Mouse (Mus musculus): ENCODE measurements around the gene Krt5. TPM values are rescaled to one million over a fixed set of nuclear protein-coding genes. Genes with fewer than 3 reads are reported as not detected.

Krt5 gene
- 12.9 and 13.7 TPM in 2 replicates for polyA plus RNA-seq (2016; fragmentation: Nextera tagmentation; extraction: Ambion mirVana)

- no peaks in the 10 kb centered on the region for H3K4me1 ChIP-seq
- no peaks in the 10 kb centered on the region for H3K36me3 ChIP-seq
- no peak within 1 kb of the TSS for H3K9ac ChIP-seq
- H3K27ac ChIP-seq = no peak within 1 kb of the TSS
- no peak within 1 kb of the TSS for H3K4me3 ChIP-seq
- H3K27me3 ChIP-seq (replicated peaks) = 0 out of 2 replicates have a peak, but pooled peaks cover 3% of the 10 kb centered on the region
- H3K4me2 ChIP-seq (replicated peaks) = no peak within 1 kb of the TSS
- H3K9me3 ChIP-seq = no peaks in the 10 kb centered on the region
- WGBS = 67% methylated on average over 13 of the region's 13 CpGs
- no peak for ATAC-seq (ENCODE audit: low FRiP score, low read depth)
These were observed at the start of gene Krt5 for GRCm38 (mm10) chr15:101712720-101713119. TSS of gene Krt5 (minus strand) at chr15:101712898.

GRCm38 (mm10) chr15:101742711-101743110 is 30.0 kb upstream of the Krt5 start, which contains the start of gene Krt71:
TSS of gene Krt71 (minus strand) at chr15:101743109.
- no peak within 1 kb of the TSS for H3K4me3 ChIP-seq
- H3K27me3 ChIP-seq (replicated peaks) = 0 out of 2 replicates have a peak, but pooled peaks cover 4% of the 10 kb centered on the region
- no peak within 1 kb of the TSS for H3K9ac ChIP-seq
- WGBS = 55% methylated on average over 14 of the region's 14 CpGs
- H3K36me3 ChIP-seq = no peaks in the 10 kb centered on the region
- H3K27ac ChIP-seq = no peak within 1 kb of the TSS
- H3K4me1 ChIP-seq = no peaks in the 10 kb centered on the region
- no peak for ATAC-seq (ENCODE audit: low FRiP score, low read depth)
- H3K4me2 ChIP-seq (replicated peaks) = no peak within 1 kb of the TSS
- no peaks in the 10 kb centered on the region for H3K9me3 ChIP-seq

- 0 out of 2 replicates have a peak, but pooled peaks cover 4% of the 10 kb centered on the region for H3K27me3 ChIP-seq (replicated peaks)
- 81% methylated on average over 7 of the region's 7 CpGs for WGBS
- H3K4me3 ChIP-seq = no peak overlapping the region
- H3K27ac ChIP-seq = no peak overlapping the region
- H3K9me3 ChIP-seq = no peaks in the 10 kb centered on the region
- no peaks in the 10 kb centered on the region for H3K4me1 ChIP-seq
- no peak overlapping the region for H3K9ac ChIP-seq
- H3K36me3 ChIP-seq = no peaks in the 10 kb centered on the region
- no peak overlapping the region for H3K4me2 ChIP-seq (replicated peaks)
- no peak for ATAC-seq (ENCODE audit: low FRiP score, low read depth)
These were observed 25.1 kb upstream of the Krt5 start for GRCm38 (mm10) chr15:101737786-101738185.

- Histone ChIP-seq H3K27ac (no peak overlapping the region), H3K36me3 (no peaks in the 10 kb centered on the region), H3K27me3 (replicated peaks) (no peaks in the 10 kb centered on the region), H3K9me3 (no peaks in the 10 kb centered on the region), H3K4me3 (no peak overlapping the region), H3K9ac (no peak overlapping the region), H3K4me1 (no peaks in the 10 kb centered on the region), H3K4me2 (replicated peaks) (no peak overlapping the region)
- no peak for ATAC-seq (ENCODE audit: low FRiP score, low read depth)
These were observed 18.0 kb upstream of the Krt5 start for GRCm38 (mm10) chr15:101730653-101731052.

GRCm38 (mm10) chr15:101724686-101725085 is 12.0 kb upstream of the Krt5 start:
- Histone ChIP-seq H3K9ac (no peak overlapping the region), H3K36me3 (no peaks in the 10 kb centered on the region), H3K27ac (no peak overlapping the region), H3K4me3 (no peak overlapping the region), H3K4me1 (no peaks in the 10 kb centered on the region), H3K4me2 (replicated peaks) (no peak overlapping the region), H3K9me3 (no peaks in the 10 kb centered on the region), H3K27me3 (replicated peaks) (no peaks in the 10 kb centered on the region)
- WGBS = 62% methylated on average over 5 of the region's 5 CpGs
- no peak for ATAC-seq (ENCODE audit: low FRiP score, low read depth)

- no peak overlapping the region for H3K27ac ChIP-seq
- H3K36me3 ChIP-seq = no peaks in the 10 kb centered on the region
- H3K27me3 ChIP-seq (replicated peaks) = no peaks in the 10 kb centered on the region
- H3K4me1 ChIP-seq = no peaks in the 10 kb centered on the region
- WGBS = 80% methylated on average over 3 of the region's 3 CpGs
- no peak for ATAC-seq (ENCODE audit: low FRiP score, low read depth)
- no peak overlapping the region for H3K4me2 ChIP-seq (replicated peaks)
- H3K4me3 ChIP-seq = no peak overlapping the region
- H3K9ac ChIP-seq = no peak overlapping the region
- H3K9me3 ChIP-seq = no peaks in the 10 kb centered on the region
These were observed 3.1 kb upstream of the Krt5 start for GRCm38 (mm10) chr15:101715831-101716230.

GRCm38 (mm10) chr15:101714356-101714755 is 1.7 kb upstream of the Krt5 start:
- no peak overlapping the region for H3K4me3 ChIP-seq
- no peak overlapping the region for H3K27ac ChIP-seq
- H3K9me3 ChIP-seq = no peaks in the 10 kb centered on the region
- 92% methylated on average over 5 of the region's 5 CpGs for WGBS
- no peaks in the 10 kb centered on the region for H3K4me1 ChIP-seq
- no peaks in the 10 kb centered on the region for H3K36me3 ChIP-seq
- H3K4me2 ChIP-seq (replicated peaks) = no peak overlapping the region
- no peak for ATAC-seq (ENCODE audit: low FRiP score, low read depth)
- no peak overlapping the region for H3K9ac ChIP-seq
- H3K27me3 ChIP-seq (replicated peaks) = 0 out of 2 replicates have a peak, but pooled peaks cover under 1% of the 10 kb centered on the region

GRCm38 (mm10) chr15:101713731-101714130 is 1.0 kb upstream of the Krt5 start:
- Histone ChIP-seq H3K4me2 (replicated peaks) (no peak overlapping the region), H3K9ac (no peak overlapping the region), H3K9me3 (no peaks in the 10 kb centered on the region), H3K4me3 (no peak overlapping the region), H3K27ac (no peak overlapping the region), H3K27me3 (replicated peaks) (0 out of 2 replicates have a peak, but pooled peaks cover 3% of the 10 kb centered on the region), H3K36me3 (no peaks in the 10 kb centered on the region), H3K4me1 (no peaks in the 10 kb centered on the region)
- WGBS = 82% methylated on average over 8 of the region's 8 CpGs
- ATAC-seq (ENCODE audit: low FRiP score, low read depth) = no peak

- H3K4me1 ChIP-seq = no peaks in the 10 kb centered on the region
- WGBS = 75% methylated on average over 11 of the region's 11 CpGs
- H3K36me3 ChIP-seq = no peaks in the 10 kb centered on the region
- no peak overlapping the region for H3K27ac ChIP-seq
- no peak overlapping the region for H3K9ac ChIP-seq
- H3K9me3 ChIP-seq = no peaks in the 10 kb centered on the region
- 0 out of 2 replicates have a peak, but pooled peaks cover 3% of the 10 kb centered on the region for H3K27me3 ChIP-seq (replicated peaks)
- no peak for ATAC-seq (ENCODE audit: low FRiP score, low read depth)
- no peak overlapping the region for H3K4me2 ChIP-seq (replicated peaks)
- H3K4me3 ChIP-seq = no peak overlapping the region
These were observed 4.0 kb downstream of the Krt5 start for GRCm38 (mm10) chr15:101708683-101709082.

- no peak for ATAC-seq (ENCODE audit: low FRiP score, low read depth)
- H3K4me2 ChIP-seq (replicated peaks) = no peak overlapping the region
- H3K9ac ChIP-seq = no peak overlapping the region
- 0 out of 2 replicates have a peak, but pooled peaks cover 3% of the 10 kb centered on the region for H3K27me3 ChIP-seq (replicated peaks)
- no peaks in the 10 kb centered on the region for H3K4me1 ChIP-seq
- 90% methylated on average over 9 of the region's 9 CpGs for WGBS
- H3K4me3 ChIP-seq = no peak overlapping the region
- H3K27ac ChIP-seq = no peak overlapping the region
- H3K36me3 ChIP-seq = no peaks in the 10 kb centered on the region
- no peaks in the 10 kb centered on the region for H3K9me3 ChIP-seq
These were observed 5.2 kb downstream of the Krt5 start for GRCm38 (mm10) chr15:101707454-101707853.

GRCm38 (mm10) chr15:101704066-101704465 is 8.6 kb downstream of the Krt5 start:
- no peaks in the 10 kb centered on the region for H3K27me3 ChIP-seq (replicated peaks)
- no peak overlapping the region for H3K9ac ChIP-seq
- H3K27ac ChIP-seq = no peak overlapping the region
- WGBS = 69% methylated on average over 4 of the region's 4 CpGs
- H3K4me3 ChIP-seq = no peak overlapping the region
- no peak overlapping the region for H3K4me2 ChIP-seq (replicated peaks)
- no peaks in the 10 kb centered on the region for H3K4me1 ChIP-seq
- no peaks in the 10 kb centered on the region for H3K9me3 ChIP-seq
- no peaks in the 10 kb centered on the region for H3K36me3 ChIP-seq
- ATAC-seq (ENCODE audit: low FRiP score, low read depth) = no peak

- H3K4me2 ChIP-seq (replicated peaks) = no peak overlapping the region
- no peak for ATAC-seq (ENCODE audit: low FRiP score, low read depth)
These were observed 10.3 kb downstream of the Krt5 start for GRCm38 (mm10) chr15:101702380-101702779.

GRCm38 (mm10) chr15:101699866-101700265 is 12.8 kb downstream of the Krt5 start:
- Histone ChIP-seq H3K9me3 (no peaks in the 10 kb centered on the region), H3K9ac (no peak overlapping the region), H3K4me3 (no peak overlapping the region), H3K36me3 (no peaks in the 10 kb centered on the region), H3K27ac (no peak overlapping the region), H3K4me1 (no peaks in the 10 kb centered on the region), H3K27me3 (replicated peaks) (no peaks in the 10 kb centered on the region), H3K4me2 (replicated peaks) (no peak overlapping the region)
- no peak for ATAC-seq (ENCODE audit: low FRiP score, low read depth)
- WGBS = 85% methylated on average over 8 of the region's 8 CpGs

More at GRCm38 (mm10) chr15:101702380-101702779, 10.3 kb downstream of the Krt5 start:
- Histone ChIP-seq H3K4me1 (no peaks in the 10 kb centered on the region), H3K9me3 (no peaks in the 10 kb centered on the region), H3K9ac (no peak overlapping the region), H3K4me3 (no peak overlapping the region), H3K27me3 (replicated peaks) (no peaks in the 10 kb centered on the region), H3K27ac (no peak overlapping the region), H3K36me3 (no peaks in the 10 kb centered on the region)
- WGBS = 13% methylated on average over 2 of the region's 2 CpGs

Measured in neural tube, embryonic 12.5 days (tissue).